Mouse (Mus musculus) ovary, postnatal 14 days (tissue): ENCODE measurements around the gene Slc4a5.

Experiments
- DNase-seq: peaks from one replicate; pipeline ENCODE4 v3.0.0; 2022; ENCODE audit warnings: low spot score

Gene Slc4a5

DNA sequence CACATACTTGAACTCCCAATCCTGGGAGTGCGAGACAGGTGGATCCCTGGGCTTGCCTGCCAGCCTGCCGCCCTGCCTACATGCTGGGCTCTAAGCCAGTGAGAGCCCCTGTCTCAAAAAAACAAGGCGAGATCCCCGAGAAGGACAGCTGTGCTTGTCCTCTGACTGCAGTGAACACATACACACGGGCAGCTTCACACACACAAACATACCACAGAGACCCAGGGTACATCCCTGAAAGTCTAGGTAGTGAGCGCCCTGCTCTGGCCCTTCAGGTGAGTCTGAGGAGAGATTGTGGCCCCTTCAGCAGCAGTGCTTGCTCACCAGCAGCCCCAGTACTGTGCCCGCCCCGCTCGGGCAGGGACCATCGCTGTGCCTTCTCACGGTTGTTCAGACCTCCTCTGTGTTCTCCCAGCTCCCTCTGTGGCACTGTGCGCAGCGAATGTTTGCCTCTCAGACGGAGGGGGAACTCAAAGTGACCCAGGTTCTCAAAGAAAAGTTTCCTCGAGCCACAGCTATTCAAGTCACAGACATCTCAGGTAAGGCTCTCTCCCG lies 131.3 kb downstream of the Slc4a5 start:
- no peak for DNase-seq

DNA sequence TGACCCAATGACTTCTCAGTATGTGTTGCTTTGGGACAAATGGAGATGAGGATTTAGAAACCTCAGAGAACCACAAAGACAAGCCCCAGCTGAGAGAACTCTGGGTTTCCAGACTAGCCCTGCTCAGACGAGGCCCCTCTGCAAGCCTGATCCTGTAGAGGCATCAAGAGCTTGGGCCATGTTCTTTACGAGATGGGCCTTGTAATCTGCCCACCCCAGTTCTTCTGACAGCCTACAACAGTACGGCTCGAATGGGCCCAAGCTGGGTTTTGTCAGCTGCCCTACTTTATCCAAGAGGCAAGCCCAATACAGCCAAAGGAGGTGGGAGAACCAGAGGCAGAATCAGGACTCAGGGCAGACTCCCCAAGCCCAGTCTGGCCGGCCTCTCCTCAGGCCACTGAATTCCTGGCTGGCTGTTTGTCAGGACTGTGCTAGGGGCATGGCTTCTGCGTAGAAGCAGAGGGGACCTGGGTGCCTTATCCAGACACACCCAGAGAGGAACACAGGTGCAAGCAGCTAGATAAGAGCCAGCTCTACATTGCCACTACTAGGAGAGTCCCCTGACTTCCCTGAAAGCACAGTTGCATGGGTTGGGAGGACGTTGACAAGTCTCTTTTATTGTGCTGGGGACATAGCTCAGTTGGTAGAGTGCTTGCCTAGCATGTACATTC lies 132.0 kb downstream of the Slc4a5 start:
- DNase-seq, result no peak

DNA sequence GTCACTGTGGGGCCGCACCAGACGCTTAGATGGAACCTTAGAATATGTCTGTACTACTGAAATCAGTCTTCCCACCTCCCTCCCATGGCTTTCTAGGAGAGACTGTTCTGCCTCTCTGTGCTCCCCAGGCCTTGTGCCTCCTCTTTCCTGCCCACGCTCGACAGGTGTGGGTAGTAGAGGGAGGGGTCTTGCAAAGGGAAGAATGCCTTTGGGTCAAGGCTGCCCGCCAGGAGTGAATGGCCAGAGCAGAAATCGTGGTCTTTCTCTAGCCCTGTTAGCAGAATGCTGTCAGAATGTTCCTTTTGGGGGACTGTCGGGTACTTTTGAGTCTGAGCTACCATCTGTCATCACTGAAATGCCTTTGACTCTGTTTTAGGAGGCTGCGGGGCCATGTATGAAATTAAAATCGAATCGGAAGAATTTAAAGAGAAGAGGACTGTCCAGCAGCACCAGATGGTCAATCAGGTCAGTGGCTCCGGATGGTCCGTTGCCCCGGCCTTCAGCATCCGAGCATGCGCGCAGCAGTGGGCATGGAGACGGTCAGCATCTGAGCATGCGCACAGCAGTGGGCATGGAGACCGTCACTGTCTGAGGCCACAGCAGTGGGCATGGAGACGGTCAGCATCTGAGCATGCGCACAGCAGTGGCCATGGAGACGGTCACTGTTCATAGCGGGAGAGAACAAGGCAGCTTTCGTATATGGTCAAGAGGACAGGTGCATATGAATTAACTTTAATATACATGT lies 133.2 kb downstream of the Slc4a5 start:
- DNase-seq, result no peak
